Mouse (Mus musculus) heart, embryonic 13.5 days (tissue): Measurements from ENCODE around the gene Pdap1. TPM values are rescaled to one million over a fixed set of nuclear protein-coding genes. Genes with fewer than 3 reads are reported as not detected.

Experiments
- ATAC-seq: fragments of 200-750 bp; cut with Nextera tagmentation; 2 replicates; pipeline ENCODE4 v1.8.0; 2017; ENCODE audit warnings: moderate TSS enrichment; ENCODE audit not compliant: insufficient number of reproducible peaks, low FRiP score, low TSS enrichment; ENCODE audit errors: extremely low read depth
- H3K27ac ChIP-seq: fragments of 300-500 bp; sonication (generic); replicated peaks from 2 replicates; pipeline ENCODE4 v1.5.1; 2015; ENCODE audit warnings: moderate library complexity, mild to moderate bottlenecking, inconsistent platforms
- H3K27me3 ChIP-seq: fragments of 300-500 bp; sonication (generic); replicated peaks from 2 replicates; pipeline ENCODE4 v1.6.1; 2015; ENCODE audit warnings: mild to moderate bottlenecking, inconsistent platforms
- H3K36me3 ChIP-seq: fragments of 300-500 bp; sonication (generic); 2 replicates; pipeline ENCODE4 v1.6.1; 2015; ENCODE audit warnings: mild to moderate bottlenecking, inconsistent platforms
- H3K4me1 ChIP-seq: fragments of 300-500 bp; sonication (generic); 2 replicates; pipeline ENCODE4 v1.6.1; 2015; ENCODE audit warnings: inconsistent platforms
- H3K4me2 ChIP-seq: fragments of 300-500 bp; sonication (generic); 2 replicates; pipeline ENCODE4 v1.6.1; 2015; ENCODE audit warnings: inconsistent platforms, mild to moderate bottlenecking, moderate library complexity
- H3K4me3 ChIP-seq: fragments of 300-500 bp; sonication (generic); 2 replicates; pipeline ENCODE4 v1.5.1; 2015; ENCODE audit warnings: moderate library complexity, mild to moderate bottlenecking, inconsistent platforms
- H3K9ac ChIP-seq: fragments of 300-500 bp; sonication (generic); 2 replicates; pipeline ENCODE4 v1.6.1; 2015; ENCODE audit warnings: inconsistent platforms, mild to moderate bottlenecking, moderate library complexity
- H3K9me3 ChIP-seq: fragments of 300-500 bp; sonication (generic); 2 replicates; pipeline ENCODE4 v1.6.1; 2016; ENCODE audit warnings: inconsistent platforms
- WGBS: fragments of 180-500 bp; shearing (Covaris S2); methylation state at CpG from one replicate; pipeline ENCODE4 v1.1.7; 2015; ENCODE audit warnings: mixed read lengths; 5-methylcytosine and 5-hydroxymethylcytosine counted together
- polyA plus RNA-seq: library from polyadenylated mRNA; unstranded; fragments of >200 nt; fragmentation: Nextera tagmentation; extraction: Ambion mirVana; gene quantifications from 2 replicates; pipeline ENCODE4 v1.2.1, GENCODE M21; 2015

The Pdap1 gene
- 62.4 and 62.6 TPM in 2 replicates for polyA plus RNA-seq

DNA sequence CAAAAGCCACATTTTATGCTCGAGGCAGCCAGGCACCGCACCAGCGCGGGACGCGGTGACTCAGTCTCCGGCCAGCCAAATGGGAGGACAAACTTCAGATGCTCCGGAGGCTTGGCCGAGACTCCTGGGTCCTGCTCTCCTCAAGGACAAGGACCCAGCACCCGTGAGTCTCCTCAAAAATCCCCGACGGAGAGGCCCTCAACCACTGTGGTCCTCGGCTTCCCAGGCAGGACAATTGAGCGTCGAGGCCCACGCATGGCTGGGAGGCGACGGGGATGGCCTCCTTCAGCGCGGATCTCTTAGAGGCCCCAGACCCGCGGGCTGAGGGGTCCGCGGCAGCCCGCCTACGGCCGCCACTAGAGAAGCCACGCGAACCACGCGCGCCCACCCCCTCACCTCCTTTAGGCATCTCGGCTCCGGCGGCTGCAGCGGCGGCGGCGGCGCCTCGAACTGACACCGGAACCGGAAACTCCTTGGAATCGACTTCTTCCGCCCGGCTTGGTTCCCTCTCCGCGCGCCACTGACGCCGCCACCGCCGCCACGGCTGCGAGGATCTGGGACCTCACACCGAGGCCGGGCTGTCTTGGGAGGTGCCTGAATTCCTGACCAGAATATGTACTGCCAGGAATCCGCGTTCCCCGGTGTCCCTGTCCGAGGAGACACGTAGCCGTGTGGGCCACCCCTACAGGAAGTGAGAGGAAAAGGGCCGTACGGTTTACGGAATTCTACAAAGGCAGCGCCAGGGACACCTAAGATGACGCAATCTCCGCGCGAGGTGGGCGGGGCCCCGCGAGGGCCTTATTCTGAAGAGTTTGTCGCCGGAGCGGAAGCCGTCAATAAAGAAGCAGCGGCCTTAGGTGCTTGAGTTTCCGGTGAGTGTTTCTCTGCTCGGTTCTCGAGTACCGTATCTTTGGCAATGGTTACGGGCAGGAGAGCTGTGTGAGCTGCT, at the start of gene Pdap1, which contains the start of gene Bud31:
Gene Pdap1 (minus strand): TSS at position 668 of the 949 bp plus-strand sequence.
Gene Bud31 (plus strand): TSS at position 792 of the 949 bp plus-strand sequence.
- H3K4me2 ChIP-seq: peak within 1 kb of the TSS; percentile 77
- H3K36me3 ChIP-seq: peaks cover 58% of the 10 kb centered on the region

DNA sequence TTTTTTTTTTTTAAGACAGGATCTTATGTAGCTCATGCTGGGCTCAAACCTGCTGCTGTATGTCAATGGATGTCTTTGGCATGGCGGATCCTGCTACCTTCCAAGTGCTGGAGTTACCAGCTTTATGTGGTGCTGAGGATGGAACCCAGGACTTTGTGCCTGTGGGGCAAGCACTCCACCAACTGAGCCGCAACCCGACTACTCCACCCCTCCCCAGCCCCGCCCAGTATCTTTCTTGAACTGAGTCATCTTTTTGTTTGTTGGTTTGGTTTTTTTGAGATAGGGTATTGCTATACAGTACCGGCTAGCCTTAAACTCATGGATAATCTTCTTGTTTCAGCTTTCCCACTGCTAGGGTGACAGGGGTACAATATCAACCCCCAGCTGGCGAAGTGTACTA, 49.4 kb upstream of the Pdap1 start:
- H3K9me3 ChIP-seq: no peaks in the 10 kb centered on the region
- H3K4me1 ChIP-seq: peaks cover 32% of the 10 kb centered on the region
- no peak overlapping the region for H3K27ac ChIP-seq
- peak overlapping the region; percentile 83 for H3K4me3 ChIP-seq
- peak overlapping the region; percentile 86 for H3K4me2 ChIP-seq
- H3K27me3 ChIP-seq: no peaks in the 10 kb centered on the region
- H3K9ac ChIP-seq: peak overlapping the region; percentile 89
- no peak for ATAC-seq
- H3K36me3 ChIP-seq: peaks cover 60% of the 10 kb centered on the region
- 84% methylated on average over 6 of the region's 6 CpGs for WGBS

More for the DNA sequence above, at the start of gene Pdap1, which contains the start of gene Bud31:
- peak within 1 kb of the TSS; percentile 85 for H3K27ac ChIP-seq
- H3K27me3 ChIP-seq: no peaks in the 10 kb centered on the region
- H3K9me3 ChIP-seq: no peaks in the 10 kb centered on the region
- ATAC-seq: peak; percentile 84
- WGBS: under 1% methylated on average over 84 of the region's 84 CpGs
- H3K9ac ChIP-seq: peak within 1 kb of the TSS; percentile 95
- peaks cover 34% of the 10 kb centered on the region for H3K4me1 ChIP-seq
- peak within 1 kb of the TSS; percentile 89 for H3K4me3 ChIP-seq

DNA sequence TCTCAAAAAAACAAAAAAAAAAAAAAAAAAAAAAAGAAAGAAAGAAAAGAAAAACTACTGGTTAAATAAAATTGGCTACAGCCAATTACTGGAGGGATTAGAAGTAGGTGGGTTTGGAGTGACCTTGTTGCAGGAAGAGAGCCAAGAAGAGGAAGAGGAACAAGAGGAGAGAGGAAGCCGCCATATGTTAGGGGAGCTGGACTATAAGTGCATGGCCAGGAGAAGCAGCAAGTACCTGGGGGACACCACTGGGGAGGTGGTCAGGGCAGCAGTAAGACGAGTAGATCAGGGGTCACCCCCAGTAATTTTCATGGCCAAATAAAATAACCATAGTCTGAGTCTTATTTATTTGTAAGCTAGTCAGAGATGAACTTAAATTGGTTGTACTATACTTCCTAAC, 45.2 kb upstream of the Pdap1 start:
- H3K9ac ChIP-seq: no peak overlapping the region

DNA sequence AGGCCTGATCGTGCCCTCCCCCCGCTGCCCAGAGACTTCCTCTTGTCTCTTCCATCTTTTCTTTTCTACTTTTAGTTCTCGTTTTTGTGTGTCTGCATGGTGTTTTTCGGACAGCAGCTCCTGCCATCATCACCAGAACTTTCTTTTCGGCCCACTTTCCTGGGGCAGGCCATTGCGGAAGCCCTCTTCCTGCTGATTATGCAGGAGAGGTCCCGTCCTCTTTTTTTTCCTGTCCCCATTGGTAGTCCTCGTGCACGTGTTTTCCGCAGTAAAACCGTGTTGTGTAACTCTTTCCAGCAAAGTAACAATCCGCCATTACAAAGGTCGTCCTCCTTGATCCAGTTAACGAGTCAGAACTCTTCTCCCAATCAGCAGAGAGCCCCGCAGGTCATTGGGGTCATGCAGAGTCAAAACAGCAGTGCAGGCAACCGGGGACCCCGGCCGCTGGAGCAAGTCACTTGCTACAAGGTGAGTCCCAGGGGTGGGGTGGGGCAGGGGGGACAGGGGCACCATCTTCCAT, 38.5 kb upstream of the Pdap1 start:
- no peak for ATAC-seq
- Histone ChIP-seq H3K27ac (no peak overlapping the region), H3K4me2 (no peak overlapping the region), H3K9me3 (no peaks in the 10 kb centered on the region), H3K4me3 (no peak overlapping the region), H3K9ac (no peak overlapping the region), H3K4me1 (no peaks in the 10 kb centered on the region), H3K36me3 (peaks cover 100% of the 10 kb centered on the region), H3K27me3 (no peaks in the 10 kb centered on the region)
- WGBS: 84% methylated on average over 18 of the region's 18 CpGs

More for the DNA sequence above, 45.2 kb upstream of the Pdap1 start:
- H3K9me3 ChIP-seq: no peaks in the 10 kb centered on the region
- peaks cover 21% of the 10 kb centered on the region for H3K4me1 ChIP-seq
- no peak overlapping the region for H3K4me3 ChIP-seq
- no peaks in the 10 kb centered on the region for H3K27me3 ChIP-seq
- H3K27ac ChIP-seq: no peak overlapping the region
- 87% methylated on average over 2 of the region's 2 CpGs for WGBS
- H3K4me2 ChIP-seq: no peak overlapping the region
- ATAC-seq: no peak
- H3K36me3 ChIP-seq: peaks cover 93% of the 10 kb centered on the region

DNA sequence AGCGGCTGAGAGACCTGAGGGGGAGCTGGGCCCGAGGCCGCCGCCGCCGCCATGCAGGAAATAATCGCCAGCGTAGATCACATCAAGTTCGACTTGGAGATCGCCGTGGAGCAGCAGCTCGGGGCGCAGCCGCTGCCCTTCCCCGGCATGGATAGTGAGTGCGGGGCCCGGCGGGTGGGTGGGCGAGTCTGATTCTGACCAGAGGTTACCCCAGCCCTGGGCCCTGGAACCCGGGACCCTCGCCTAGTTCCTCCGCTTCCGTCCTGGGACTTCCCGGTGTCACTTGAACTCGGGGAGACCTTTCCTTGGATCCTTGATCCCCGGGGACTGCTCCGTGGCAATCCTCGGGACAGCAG, 27.2 kb upstream of the Pdap1 start:
- H3K9ac ChIP-seq: peak overlapping the region; percentile 99
- no peak for ATAC-seq
- no peaks in the 10 kb centered on the region for H3K9me3 ChIP-seq
- peak overlapping the region; percentile 97 for H3K4me2 ChIP-seq
- H3K27me3 ChIP-seq: no peaks in the 10 kb centered on the region
- peaks cover 41% of the 10 kb centered on the region for H3K4me1 ChIP-seq
- peaks cover 52% of the 10 kb centered on the region for H3K36me3 ChIP-seq
- WGBS: 1% methylated on average over 27 of the region's 28 CpGs
- H3K27ac ChIP-seq: peak overlapping the region; percentile 92
- peak overlapping the region; percentile 98 for H3K4me3 ChIP-seq

DNA sequence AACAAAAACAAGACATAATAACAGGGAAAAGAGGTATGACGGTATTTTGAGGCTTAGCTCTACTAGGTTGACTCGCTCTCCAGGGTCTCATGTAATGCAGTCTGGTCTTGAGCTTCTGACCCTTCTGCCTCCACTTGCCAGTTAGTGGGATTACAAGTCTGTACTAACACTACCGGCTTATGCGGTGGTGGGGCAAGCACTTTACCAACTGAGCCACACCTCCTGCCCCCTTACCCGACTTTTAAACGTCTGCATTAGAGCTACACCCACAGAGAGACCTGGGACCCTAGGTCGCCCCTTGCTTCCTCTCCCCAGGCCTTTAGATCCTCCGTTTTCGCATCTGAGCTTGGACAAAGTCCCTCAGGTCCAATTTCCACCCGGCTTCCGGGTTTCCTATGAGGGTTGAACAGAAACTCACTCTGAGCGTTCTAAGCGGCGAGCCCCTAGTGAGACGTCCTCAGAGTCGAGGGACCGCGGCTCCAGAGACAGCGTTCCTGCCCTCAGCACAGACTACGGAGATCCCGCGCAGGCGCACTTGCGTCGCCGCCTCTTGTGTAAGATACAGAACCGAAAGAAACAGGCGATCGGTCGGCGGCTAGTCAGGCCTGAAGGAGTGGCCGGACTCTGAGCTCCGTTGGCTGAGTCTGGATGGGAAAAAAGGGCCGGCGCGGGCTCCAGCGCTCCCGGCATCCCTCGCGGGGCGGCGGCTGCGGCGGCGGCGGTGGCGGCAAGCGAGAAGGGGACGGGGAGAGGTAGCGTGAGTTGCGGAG, 26.7 kb upstream of the Pdap1 start, which contains the start of the genes Ptcd1 and Cpsf4:
Gene Ptcd1 (minus strand): TSS at position 573 of the 770 bp plus-strand sequence.
Gene Cpsf4 (plus strand): TSS at position 678 of the 770 bp plus-strand sequence.
- peak within 1 kb of the TSS; percentile 98 for H3K4me3 ChIP-seq
- H3K4me2 ChIP-seq: peak within 1 kb of the TSS; percentile 97
- ATAC-seq: peak; percentile 90
- no peaks in the 10 kb centered on the region for H3K27me3 ChIP-seq
- peaks cover 41% of the 10 kb centered on the region for H3K4me1 ChIP-seq
- H3K27ac ChIP-seq: peak within 1 kb of the TSS; percentile 92
- under 1% methylated on average over 51 of the region's 51 CpGs for WGBS
- peaks cover 51% of the 10 kb centered on the region for H3K36me3 ChIP-seq
- no peaks in the 10 kb centered on the region for H3K9me3 ChIP-seq
- H3K9ac ChIP-seq: peak within 1 kb of the TSS; percentile 99

DNA sequence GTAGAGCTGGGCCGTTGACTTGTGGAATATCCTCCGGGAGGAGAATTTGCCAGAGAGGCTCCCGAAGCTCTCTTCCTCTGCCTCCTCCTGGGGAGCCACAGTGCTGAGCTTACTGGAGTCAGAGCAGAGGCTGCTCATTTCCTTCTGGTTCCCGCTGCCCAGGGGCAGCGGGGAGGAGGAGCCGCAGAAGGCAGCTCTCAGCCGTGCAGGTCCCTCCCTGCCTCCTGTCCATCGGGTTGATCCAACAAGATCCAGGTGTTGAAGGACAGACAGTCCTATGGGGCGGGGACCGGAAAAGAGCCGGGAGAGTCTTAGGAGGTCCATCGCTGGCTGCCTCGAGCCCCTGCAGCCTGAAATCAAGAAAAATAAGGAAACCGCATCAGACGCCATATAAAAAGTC, 25.1 kb upstream of the Pdap1 start:
- 86% methylated on average over 15 of the region's 15 CpGs for WGBS
- peak overlapping the region; percentile 37 for H3K9ac ChIP-seq

DNA sequence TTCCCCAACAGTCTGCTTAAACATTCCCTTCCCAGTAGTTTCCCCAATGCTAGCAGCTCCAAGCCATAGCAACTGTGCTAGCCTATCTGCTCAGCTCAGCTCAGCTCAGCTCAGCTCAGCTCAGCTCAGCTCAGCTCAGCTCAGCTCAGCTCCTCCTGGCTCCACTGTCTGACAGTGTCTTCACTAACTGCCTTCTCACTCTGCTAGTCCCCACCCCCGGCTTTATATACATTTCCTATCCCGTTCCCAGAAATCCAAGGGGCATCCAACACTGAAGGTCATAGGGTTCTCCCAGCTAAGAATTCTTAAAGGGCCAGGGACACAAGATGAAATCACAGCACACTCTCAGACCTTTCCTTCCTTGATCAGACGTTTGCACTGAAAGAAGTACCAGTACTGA, 24.7 kb upstream of the Pdap1 start:
- H3K4me3 ChIP-seq: peak overlapping the region; percentile 13
- no peak for ATAC-seq
- H3K36me3 ChIP-seq: peaks cover 53% of the 10 kb centered on the region
- WGBS: 49% methylated on average over 3 of the region's 3 CpGs
- peak overlapping the region; percentile 37 for H3K9ac ChIP-seq
- peaks cover 41% of the 10 kb centered on the region for H3K4me1 ChIP-seq
- no peak overlapping the region for H3K27ac ChIP-seq
- H3K9me3 ChIP-seq: no peaks in the 10 kb centered on the region
- H3K4me2 ChIP-seq: peak overlapping the region; percentile 97
- no peaks in the 10 kb centered on the region for H3K27me3 ChIP-seq

More for the DNA sequence above, 25.1 kb upstream of the Pdap1 start:
- Histone ChIP-seq H3K36me3 (peaks cover 51% of the 10 kb centered on the region), H3K4me2 (peak overlapping the region; percentile 97), H3K27ac (no peak overlapping the region), H3K9me3 (no peaks in the 10 kb centered on the region), H3K4me1 (peaks cover 41% of the 10 kb centered on the region), H3K27me3 (no peaks in the 10 kb centered on the region), H3K4me3 (peak overlapping the region; percentile 13; the same call in 1 of the 2 replicates)
- ATAC-seq: no peak

DNA sequence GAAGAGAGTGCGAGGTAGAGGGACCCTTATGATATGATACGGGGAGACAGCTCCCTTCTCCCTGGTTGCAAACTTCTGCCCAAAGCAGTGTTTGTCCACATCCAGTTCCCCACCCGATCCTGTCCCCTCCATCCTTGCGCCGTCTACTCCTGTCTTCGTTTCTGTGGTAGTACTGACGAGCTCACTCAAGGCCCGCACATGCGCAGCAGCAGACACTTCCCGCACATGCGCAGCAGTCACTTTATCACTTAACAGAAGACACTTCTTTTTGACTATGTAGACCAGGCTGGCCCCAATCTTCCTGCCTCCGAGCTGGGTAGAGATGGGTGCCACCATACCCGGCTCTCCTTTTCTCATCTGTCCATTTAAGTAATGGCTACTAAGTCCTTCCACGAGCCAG, 21.3 kb upstream of the Pdap1 start:
- H3K9ac ChIP-seq: no peak overlapping the region
- H3K27me3 ChIP-seq: no peaks in the 10 kb centered on the region
- no peak for ATAC-seq
- H3K27ac ChIP-seq: no peak overlapping the region
- no peak overlapping the region for H3K4me2 ChIP-seq
- H3K36me3 ChIP-seq: peaks cover 84% of the 10 kb centered on the region
- H3K4me1 ChIP-seq: peaks cover 27% of the 10 kb centered on the region
- H3K9me3 ChIP-seq: no peaks in the 10 kb centered on the region
- H3K4me3 ChIP-seq: no peak overlapping the region
- WGBS: 94% methylated on average over 14 of the region's 14 CpGs

DNA sequence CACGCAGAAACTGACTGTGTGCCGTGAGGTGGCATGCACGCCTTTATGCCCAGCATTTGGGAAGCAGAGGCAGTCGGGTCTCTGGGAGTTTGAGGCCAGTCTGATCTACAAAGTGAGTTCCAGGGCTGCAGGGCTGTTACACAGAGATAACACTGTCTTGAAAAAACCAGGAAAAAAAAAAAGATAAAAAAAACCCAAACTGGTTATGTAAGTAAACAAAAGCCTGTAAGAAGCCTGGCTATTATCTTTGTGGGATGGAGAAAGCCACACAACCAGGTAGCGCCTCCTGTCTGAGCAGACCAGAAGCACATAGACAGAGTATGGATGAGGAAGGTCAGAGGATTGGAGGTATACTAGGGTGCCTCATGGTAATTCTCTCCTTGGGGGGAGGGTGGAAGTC, 12.7 kb upstream of the Pdap1 start:
- Histone ChIP-seq H3K27me3 (no peaks in the 10 kb centered on the region), H3K4me2 (no peak overlapping the region), H3K9me3 (no peaks in the 10 kb centered on the region), H3K27ac (no peak overlapping the region), H3K4me1 (no peaks in the 10 kb centered on the region), H3K4me3 (no peak overlapping the region), H3K36me3 (peaks cover 95% of the 10 kb centered on the region), H3K9ac (no peak overlapping the region)
- peak; percentile 27; the same call in 1 of the 2 replicates for ATAC-seq
- WGBS: 81% methylated on average over 5 of the region's 5 CpGs

DNA sequence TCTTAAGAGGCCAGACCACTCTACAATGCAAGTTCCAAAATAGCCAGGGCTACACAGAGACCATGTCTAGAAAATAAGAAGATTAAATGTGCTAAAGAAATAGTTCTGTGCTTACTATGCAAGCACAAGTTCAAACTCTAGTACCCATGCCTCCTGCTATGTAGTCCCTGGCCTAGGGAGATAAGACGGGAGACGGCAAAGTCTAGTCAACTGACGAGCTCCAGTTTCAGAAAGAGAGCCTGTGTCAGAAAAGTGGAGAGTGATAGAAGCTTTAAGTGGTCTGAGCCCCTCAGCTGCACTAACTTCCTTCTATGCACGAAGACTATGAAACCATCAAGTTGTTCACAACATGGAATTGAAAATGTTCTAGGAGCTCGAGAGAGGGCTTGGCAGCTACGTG, 9.3 kb upstream of the Pdap1 start:
- no peak for ATAC-seq
- no peaks in the 10 kb centered on the region for H3K27me3 ChIP-seq
- no peaks in the 10 kb centered on the region for H3K4me1 ChIP-seq
- peaks cover 100% of the 10 kb centered on the region for H3K36me3 ChIP-seq
- H3K9ac ChIP-seq: no peak overlapping the region
- H3K4me2 ChIP-seq: no peak overlapping the region
- no peaks in the 10 kb centered on the region for H3K9me3 ChIP-seq
- WGBS: 70% methylated on average over 6 of the region's 6 CpGs
- H3K4me3 ChIP-seq: no peak overlapping the region
- H3K27ac ChIP-seq: no peak overlapping the region
